Mouse (Mus musculus) fibroblast of lung, adult 2 months (primary cell): Measurements from ENCODE around the gene Dnaic1.
A peak's percentile ranks its signal among the peaks of the same experiment; 100 is the strongest.

Experiments used
- DNase-seq: peaks from one replicate; pipeline ENCODE4 v3.0.0-alpha.2; 2011; ENCODE audit warnings: low read depth

Gene Dnaic1

GRCm38 (mm10) chr4:41571490-41571889, 1.9 kb downstream of the Dnaic1 start:
- DNase-seq: no peak

GRCm38 (mm10) chr4:41573492-41573891, 3.9 kb downstream of the Dnaic1 start:
- no peak for DNase-seq

- DNase-seq: no peak
These were observed 6.3 kb downstream of the Dnaic1 start for GRCm38 (mm10) chr4:41575914-41576313.

- no peak for DNase-seq
These were observed 13.8 kb downstream of the Dnaic1 start for GRCm38 (mm10) chr4:41583353-41583752.

GRCm38 (mm10) chr4:41602818-41603217, 33.2 kb downstream of the Dnaic1 start:
- no peak for DNase-seq

- no peak for DNase-seq
These were observed 35.2 kb downstream of the Dnaic1 start for GRCm38 (mm10) chr4:41604476-41605396.

- DNase-seq: no peak
These were observed 37.2 kb downstream of the Dnaic1 start for GRCm38 (mm10) chr4:41606784-41607183.

- DNase-seq: no peak
These were observed 40.4 kb downstream of the Dnaic1 start for GRCm38 (mm10) chr4:41609681-41610593.

GRCm38 (mm10) chr4:41610594-41610980, 41.0 kb downstream of the Dnaic1 start:
- no peak for DNase-seq

- DNase-seq: no peak
These were observed 42.6 kb downstream of the Dnaic1 start for GRCm38 (mm10) chr4:41612166-41612565.

- DNase-seq: no peak
These were observed 44.6 kb downstream of the Dnaic1 start for GRCm38 (mm10) chr4:41614156-41614555.

GRCm38 (mm10) chr4:41615661-41616599, 46.4 kb downstream of the Dnaic1 start:
- DNase-seq: peak; percentile 58

- DNase-seq: no peak
These were observed 49.6 kb downstream of the Dnaic1 start for GRCm38 (mm10) chr4:41618916-41619746.

- no peak for DNase-seq
These were observed 52.5 kb downstream of the Dnaic1 start for GRCm38 (mm10) chr4:41622071-41622470.

- DNase-seq: no peak
These were observed 58.8 kb downstream of the Dnaic1 start for GRCm38 (mm10) chr4:41628202-41628927.

- DNase-seq: no peak
These were observed 60.6 kb downstream of the Dnaic1 start for GRCm38 (mm10) chr4:41630196-41630595.

GRCm38 (mm10) chr4:41631390-41631789, 61.8 kb downstream of the Dnaic1 start:
- no peak for DNase-seq

- no peak for DNase-seq
These were observed 63.4 kb downstream of the Dnaic1 start for GRCm38 (mm10) chr4:41633001-41633400.

- no peak for DNase-seq
These were observed 65.1 kb downstream of the Dnaic1 start for GRCm38 (mm10) chr4:41634631-41635030.

- no peak for DNase-seq
These were observed 65.6 kb downstream of the Dnaic1 start for GRCm38 (mm10) chr4:41635224-41635623.
